Mouse (Mus musculus) CD4-positive helper T cell, adult 2 months (primary cell): ENCODE data around the gene Olfr24.
"Not testable (repeated sequence)": the region's sequence is repeated elsewhere in the genome, so short reads cannot be mapped to it uniquely, and the experiment has no call there.

Experiments used
- DNase-seq: peaks from one replicate; pipeline ENCODE4 v3.0.0-alpha.2; 2012; ENCODE audit warnings: low read depth, missing footprints, low spot score

Olfr24 gene

GRCm38 (mm10) chr9:18763896-18764295, at the start of gene Olfr24:
TSS of gene Olfr24 (minus strand) at chr9:18763996.
- no peak for DNase-seq

GRCm38 (mm10) chr9:18785316-18785715, 21.5 kb upstream of the Olfr24 start:
- DNase-seq, result no peak

- DNase-seq, result no peak
Observed at GRCm38 (mm10) chr9:18779476-18779875, 15.7 kb upstream of the Olfr24 start.

GRCm38 (mm10) chr9:18778981-18779380, 15.2 kb upstream of the Olfr24 start:
- no peak for DNase-seq

- no peak for DNase-seq
Observed at GRCm38 (mm10) chr9:18755595-18755994, 8.2 kb downstream of the Olfr24 start.

- DNase-seq, result no peak
Observed at GRCm38 (mm10) chr9:18744639-18745038, 19.2 kb downstream of the Olfr24 start.

GRCm38 (mm10) chr9:18734177-18734576, 29.6 kb downstream of the Olfr24 start:
- DNase-seq, result not testable (repeated sequence)

GRCm38 (mm10) chr9:18722712-18723099, 41.1 kb downstream of the Olfr24 start:
- no peak for DNase-seq

GRCm38 (mm10) chr9:18721931-18722711, 41.7 kb downstream of the Olfr24 start:
- DNase-seq, result no peak

- DNase-seq, result no peak
Observed at GRCm38 (mm10) chr9:18721011-18721410, 42.8 kb downstream of the Olfr24 start.

- DNase-seq, result no peak
Observed at GRCm38 (mm10) chr9:18705628-18706027, 58.2 kb downstream of the Olfr24 start.
